Mouse (Mus musculus) frontal cortex, postnatal 36 days (tissue): Measurements from ENCODE around the gene Bhlha15.

Source experiments
- DNase-seq, 2 experiments: peaks; one replicate each; pipeline ENCODE4 v3.0.0; 2022; ENCODE audit warnings: low spot score in 2 of 2

Gene Bhlha15

DNA sequence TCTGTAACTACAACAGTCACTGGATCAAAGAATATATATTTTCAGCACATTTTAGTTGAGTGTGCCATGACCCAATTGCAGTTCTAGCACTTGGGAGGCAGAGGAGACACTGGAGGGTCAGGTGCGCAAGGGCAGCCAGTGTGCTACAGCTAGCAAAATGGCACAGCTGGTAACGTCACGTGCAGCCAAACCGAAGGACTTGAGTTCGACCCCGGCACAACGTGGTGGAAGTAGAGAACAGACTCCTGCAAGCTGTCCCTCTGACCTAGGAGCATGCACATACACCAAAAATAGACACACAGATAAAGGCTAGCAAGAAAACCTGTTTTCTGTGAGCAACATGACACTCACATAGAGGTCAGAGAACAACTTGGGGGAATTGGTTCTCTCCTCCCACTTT is 759 bp upstream of the Bhlha15 start:
- DNase-seq, result no peak

GRCm38 (mm10) chr5:144191026-144191425 is 940 bp downstream of the Bhlha15 start:
- DNase-seq, result no peak

DNA sequence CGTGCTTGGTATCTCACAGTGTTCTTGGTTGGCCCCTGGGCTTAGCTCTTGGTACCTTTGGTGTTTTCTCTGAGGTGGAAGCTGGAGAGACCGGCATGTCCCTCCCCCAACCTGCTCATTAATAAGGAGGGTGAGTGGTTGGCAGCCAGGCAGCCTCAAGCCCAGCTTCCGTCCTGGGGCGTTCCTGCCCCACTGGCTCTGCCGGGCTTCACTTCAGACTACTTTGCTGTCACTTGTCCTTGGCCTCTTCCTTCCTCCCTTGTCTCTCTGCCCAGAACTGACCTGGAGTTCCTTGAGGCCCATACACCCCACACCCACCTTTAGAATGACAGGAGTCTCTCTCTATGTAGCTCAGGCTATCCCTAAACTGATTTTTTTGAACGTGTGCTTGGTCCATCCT is 2.6 kb downstream of the Bhlha15 start:
- no peak for DNase-seq

DNA sequence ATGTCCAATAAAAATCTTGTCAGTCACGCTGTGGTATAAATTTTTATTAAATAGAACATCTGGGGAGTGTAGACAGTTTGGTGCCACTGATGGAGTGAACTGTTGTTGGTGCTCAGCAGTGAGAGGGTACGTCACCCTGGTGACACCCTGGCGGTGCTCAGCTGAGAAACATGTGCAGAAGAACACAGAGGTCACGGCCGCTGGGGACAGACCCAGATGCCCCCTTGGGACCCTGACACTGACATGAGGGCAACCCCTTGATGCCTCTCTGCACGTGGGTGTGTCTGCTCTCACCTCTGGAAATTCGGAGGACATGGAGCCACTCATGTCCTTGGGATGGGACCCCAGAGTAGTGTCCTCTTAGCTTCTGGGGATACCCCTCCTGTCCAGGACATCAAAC is 4.3 kb downstream of the Bhlha15 start:
- DNase-seq, result no peak

DNA sequence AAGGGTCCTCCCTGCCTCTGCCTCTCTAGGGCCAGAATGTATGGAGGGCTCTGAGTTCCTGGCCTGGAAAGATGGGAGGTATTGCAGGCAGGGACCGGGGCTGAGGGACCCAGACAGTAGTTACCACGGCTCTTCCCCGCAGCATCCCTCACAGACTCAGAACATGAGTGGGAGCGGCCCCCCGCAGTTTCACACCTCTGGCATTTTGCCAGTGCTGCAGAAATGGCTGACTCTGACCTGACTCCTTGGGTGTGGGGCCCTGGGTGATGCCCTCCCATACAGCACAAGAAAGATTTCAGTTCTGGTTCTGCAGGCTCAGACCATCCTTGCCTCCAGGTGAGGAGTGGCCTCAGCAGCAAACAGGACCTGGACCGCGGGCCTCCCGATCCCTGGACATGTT is 5.5 kb downstream of the Bhlha15 start:
- DNase-seq, result no peak

- DNase-seq, result no peak
Observed at GRCm38 (mm10) chr5:144200616-144201015, 10.5 kb downstream of the Bhlha15 start.

DNA sequence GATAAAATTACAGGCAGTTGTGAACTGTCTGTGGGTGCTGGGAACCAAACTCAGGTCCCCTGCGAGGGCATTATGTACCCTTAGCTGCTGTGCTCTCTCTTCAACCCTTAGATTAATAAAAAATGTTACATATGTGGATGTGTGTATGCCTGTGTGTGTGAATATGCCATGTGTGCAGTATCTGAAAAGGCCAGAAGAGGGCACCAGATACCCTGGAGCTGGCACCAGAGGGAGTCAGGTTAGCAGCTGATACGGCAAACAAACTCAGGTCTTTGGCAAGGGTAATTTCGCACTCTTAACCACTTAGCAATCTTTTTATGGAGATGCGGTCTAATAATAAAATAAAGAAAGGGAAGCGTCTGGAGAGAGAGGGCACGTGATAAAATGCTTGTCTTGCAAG is 12.3 kb downstream of the Bhlha15 start:
- DNase-seq, result no peak

DNA sequence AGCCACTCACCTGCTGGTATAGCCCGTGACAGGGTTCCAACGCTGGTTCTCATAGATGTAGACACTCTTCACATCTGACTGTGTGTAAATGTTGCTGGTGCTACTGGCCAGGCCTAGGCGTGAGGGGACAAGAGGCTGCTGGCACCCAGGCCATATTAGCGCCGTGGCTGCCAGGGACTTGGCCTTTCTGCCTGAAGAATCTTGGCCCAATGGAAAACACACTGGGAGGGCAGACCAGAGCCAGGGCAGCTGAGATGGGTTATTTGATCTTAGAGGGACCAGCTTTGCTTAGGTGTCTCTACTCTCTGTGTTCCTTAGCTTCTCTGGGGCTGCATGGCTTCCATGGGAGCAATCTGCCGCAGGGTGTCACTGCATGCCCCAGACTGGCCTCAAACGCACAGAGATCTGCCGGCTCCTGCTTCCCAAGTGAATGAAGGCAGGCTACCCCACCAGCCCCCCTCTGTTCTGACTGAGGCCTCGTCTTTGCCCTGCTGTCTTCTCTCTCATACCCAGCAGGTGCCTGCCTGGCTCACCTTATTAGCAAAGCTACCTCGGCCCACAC is 13.4 kb downstream of the Bhlha15 start:
- no peak for DNase-seq

DNA sequence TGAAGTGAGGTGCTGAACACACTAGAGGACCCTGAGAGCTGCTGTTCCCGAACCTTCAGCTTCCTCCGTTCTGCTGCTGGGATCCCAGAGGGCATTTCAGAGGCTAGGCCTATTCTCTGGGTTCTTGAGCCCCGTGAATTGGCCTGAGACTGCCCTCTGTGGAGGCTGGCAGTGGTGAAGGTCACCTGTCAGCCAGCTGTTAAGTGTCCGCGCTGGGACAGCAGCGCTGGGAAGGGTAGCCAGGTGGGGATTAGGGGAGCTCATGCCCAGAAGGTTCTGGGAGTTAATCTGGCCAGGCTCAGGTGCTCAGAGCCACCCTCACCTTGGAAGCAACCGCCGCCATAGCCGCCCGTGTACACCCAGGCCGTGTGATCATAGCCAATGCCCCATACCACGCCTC is 14.2 kb downstream of the Bhlha15 start:
- no peak for DNase-seq

DNA sequence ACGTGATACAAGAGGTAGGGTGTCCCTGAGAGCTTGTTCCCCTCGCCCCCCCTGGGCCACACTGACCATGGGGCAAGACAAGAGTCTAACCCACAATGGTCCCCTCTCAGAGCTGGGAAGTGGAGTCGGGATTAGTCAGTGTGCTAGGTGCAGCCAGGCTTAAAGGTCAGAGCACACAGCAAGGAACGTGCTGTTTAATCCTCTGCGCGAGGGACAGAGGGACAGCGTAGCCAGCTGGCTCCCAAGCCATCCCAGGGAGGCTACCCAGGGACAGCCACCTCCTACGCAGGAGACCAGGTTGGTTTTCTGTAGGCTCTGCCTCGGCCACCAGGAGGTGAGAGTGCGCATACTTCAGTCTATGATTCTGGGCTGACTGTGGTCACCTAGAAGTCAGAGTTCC is 14.8 kb downstream of the Bhlha15 start:
- no peak for DNase-seq

DNA sequence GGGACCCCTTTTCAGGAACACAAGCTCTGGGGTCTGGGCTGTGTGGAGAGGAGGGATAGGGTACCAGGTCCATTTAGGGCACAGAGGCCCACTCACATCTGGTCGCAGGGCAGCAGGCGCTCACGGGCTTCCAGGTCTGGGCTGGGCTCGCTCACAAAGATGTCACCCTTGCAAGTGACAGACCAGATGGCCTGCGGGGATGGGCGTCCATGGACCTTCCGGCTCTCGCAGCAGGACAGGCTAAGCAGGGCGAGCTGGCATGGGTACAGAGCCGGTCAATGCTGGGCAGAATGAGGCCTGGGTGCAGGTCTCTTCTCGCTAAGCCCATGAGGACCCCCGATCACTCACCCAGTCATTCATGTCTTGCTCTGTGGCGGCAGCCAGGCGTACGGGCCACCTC is 16.0 kb downstream of the Bhlha15 start:
- no peak for DNase-seq

GRCm38 (mm10) chr5:144207478-144207877 is 17.4 kb downstream of the Bhlha15 start:
- DNase-seq, result peak; percentile 55 to 62

DNA sequence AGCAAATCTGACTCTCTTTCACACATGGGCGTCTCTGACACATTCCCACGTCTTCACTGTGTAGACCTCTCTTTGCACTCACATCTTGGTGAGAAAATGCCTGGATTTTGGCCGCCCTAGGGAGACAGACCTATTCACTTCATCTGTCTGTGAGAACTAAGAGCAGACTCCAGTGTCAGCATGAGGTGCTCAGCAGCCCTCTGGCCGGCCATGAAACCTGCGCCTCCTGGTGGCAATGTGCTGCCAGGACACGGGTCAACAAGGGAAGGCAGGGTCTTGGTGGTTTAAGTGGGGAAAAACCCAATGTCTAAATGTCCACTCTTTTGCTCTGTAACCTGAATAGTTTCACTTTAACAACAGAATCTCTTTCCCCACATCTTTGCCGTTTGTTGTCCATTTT is 24.4 kb downstream of the Bhlha15 start:
- no peak for DNase-seq

- no peak for DNase-seq
Observed at GRCm38 (mm10) chr5:144215992-144216391, 25.9 kb downstream of the Bhlha15 start.

GRCm38 (mm10) chr5:144218061-144218460 is 28.0 kb downstream of the Bhlha15 start:
- DNase-seq, result no peak

DNA sequence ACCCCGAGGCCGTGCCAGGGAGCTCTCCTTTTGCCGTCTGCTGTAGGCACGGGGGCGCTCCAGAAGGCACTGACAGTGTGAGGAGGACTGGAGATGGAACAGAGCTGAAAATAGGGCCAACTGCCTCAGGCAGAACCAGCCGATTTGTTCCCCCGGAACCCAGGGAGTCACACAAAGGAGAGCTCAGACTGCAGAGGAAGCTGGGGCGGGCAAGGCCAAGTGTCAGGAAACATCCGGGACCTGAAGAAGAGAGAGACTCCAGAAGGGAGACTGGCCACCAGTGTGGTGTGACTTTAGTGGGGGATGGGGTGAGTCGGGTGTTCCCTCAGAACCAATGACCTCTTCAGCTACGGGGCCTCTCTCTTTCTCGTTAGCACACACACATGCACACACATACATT is 29.2 kb downstream of the Bhlha15 start:
- no peak for DNase-seq

DNA sequence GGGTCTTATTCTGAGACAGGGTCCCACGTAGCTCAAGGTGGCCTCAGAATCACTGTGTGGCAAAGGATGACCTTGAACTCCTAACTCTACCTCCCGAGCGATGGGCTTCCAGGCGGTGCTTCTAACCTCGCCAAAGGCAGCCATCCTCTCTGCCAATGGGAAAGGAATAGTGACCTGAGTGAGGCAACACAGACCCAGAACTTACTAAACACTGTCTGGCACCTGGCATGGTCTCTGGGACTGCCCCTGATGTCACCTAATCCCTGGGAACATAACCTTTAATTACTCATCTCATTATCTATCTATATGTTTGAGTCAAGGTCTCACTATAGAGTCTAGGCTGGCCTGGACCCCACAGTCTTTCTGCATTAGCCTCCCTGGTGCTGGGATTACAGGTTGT is 29.9 kb downstream of the Bhlha15 start:
- no peak for DNase-seq

- no peak for DNase-seq
Observed at GRCm38 (mm10) chr5:144221305-144221704, 31.2 kb downstream of the Bhlha15 start.

DNA sequence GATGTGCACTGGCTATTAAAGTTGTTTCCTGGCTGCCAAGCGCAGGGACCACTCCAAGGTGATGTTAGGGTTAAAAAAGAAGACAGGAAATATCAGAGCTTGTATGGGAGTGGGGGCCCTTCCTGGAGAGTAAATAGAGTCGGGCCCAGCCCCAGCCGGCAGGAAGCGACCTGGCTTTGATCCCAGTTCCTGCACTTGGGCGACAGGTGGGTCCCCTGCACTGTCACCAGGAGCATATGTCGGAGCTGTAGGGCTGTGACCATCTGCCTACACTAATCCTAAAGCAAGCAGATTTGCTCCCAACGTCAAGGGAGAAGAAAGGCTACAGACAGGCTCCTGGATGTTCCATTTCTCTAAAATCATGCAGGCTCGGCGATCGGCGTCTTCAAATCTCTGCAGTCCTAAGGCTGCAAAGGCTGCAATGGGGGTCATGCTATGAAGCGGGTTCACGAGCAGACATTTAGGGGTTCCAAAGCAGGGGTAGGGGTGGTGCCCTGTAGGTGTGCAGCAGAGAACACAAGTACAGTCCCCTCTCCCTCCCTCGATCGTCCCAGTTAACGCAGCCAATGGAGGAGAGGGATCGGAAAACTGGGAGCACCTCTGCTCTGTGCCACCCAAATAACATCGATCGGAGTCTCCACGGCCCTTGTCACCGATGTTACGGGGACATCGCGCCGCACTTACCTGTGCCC is 32.9 kb downstream of the Bhlha15 start:
- DNase-seq, result no peak

DNA sequence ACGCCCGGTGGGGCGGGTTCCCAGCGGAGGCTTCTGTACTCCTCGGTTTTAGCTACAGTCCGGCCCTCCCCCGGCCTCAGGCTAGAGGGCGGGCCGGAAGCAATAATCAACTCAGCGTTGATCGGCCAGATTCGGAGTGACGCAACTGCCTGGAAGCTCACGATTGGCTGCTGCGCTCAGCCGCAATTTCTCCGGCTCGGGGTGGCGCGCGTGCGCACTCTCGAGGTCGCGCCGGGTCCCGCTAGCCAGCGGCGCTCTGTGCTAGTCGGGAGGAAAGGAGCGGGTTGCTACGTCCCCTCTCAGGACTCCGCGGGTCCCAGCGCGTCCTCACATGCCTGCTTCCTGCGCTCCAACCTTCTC is 33.4 kb downstream of the Bhlha15 start, which contains the start of gene Tecpr1:
TSS of gene Tecpr1 (minus strand) at position 113 of the 360 bp plus-strand sequence.
- DNase-seq, result peak; percentile 94 to 97

GRCm38 (mm10) chr5:144223899-144224816 is 34.1 kb downstream of the Bhlha15 start:
- no peak for DNase-seq

DNA sequence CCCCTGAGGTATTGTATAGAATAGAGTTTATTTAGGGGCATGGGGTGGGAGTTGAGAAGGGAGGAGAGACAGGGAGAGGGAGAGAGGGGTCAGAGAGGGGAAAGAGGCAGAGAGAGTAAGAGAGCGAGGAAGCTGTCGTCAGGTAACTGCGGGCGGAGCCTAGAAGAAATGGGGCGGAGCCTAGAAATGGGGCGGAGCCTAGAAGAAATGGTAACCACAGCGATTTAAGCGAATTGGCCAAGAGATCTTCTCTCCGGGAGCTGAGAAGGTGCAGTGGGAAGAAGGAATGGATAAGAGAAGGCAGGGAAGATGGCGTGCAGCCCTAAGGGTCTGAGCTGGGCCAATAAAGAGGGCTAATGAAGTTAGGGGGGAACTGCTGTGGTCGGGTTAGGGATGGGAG is 36.1 kb downstream of the Bhlha15 start:
- no peak for DNase-seq

GRCm38 (mm10) chr5:144230216-144230615 is 40.1 kb downstream of the Bhlha15 start:
- DNase-seq, result no peak
